Mouse (Mus musculus) lung, postnatal 0 days (tissue): ENCODE data around the gene 4921504E06Rik.

ENCODE experiments used
- CTCF ChIP-seq: IDR thresholded peaks from 2 replicates; pipeline ENCODE4 v1.5.1; 2016; ENCODE audit warnings: antibody characterized with exemption, mild to moderate bottlenecking
- EP300 ChIP-seq: IDR thresholded peaks from 2 replicates; pipeline ENCODE4 v1.6.1; 2016; ENCODE audit warnings: antibody characterized with exemption, mild to moderate bottlenecking, control low read depth

GRCm38 (mm10) chr2:19600860-19601259 lies 47.1 kb upstream of the 4921504E06Rik start:
- TF ChIP-seq CTCF (no peak), EP300 (no peak)
